Mouse (Mus musculus): ENCODE data around the gene Jdp2. TPM values are rescaled to one million over a fixed set of nuclear protein-coding genes. Genes with fewer than 3 reads are reported as not detected.
"Not testable (repeated sequence)": the region's sequence is repeated elsewhere in the genome, so short reads cannot be mapped to it uniquely, and the experiment has no call there.

Gene Jdp2
- polyA plus RNA-seq, 1 experiment from 2014 or later: 0.89 TPM

DNA sequence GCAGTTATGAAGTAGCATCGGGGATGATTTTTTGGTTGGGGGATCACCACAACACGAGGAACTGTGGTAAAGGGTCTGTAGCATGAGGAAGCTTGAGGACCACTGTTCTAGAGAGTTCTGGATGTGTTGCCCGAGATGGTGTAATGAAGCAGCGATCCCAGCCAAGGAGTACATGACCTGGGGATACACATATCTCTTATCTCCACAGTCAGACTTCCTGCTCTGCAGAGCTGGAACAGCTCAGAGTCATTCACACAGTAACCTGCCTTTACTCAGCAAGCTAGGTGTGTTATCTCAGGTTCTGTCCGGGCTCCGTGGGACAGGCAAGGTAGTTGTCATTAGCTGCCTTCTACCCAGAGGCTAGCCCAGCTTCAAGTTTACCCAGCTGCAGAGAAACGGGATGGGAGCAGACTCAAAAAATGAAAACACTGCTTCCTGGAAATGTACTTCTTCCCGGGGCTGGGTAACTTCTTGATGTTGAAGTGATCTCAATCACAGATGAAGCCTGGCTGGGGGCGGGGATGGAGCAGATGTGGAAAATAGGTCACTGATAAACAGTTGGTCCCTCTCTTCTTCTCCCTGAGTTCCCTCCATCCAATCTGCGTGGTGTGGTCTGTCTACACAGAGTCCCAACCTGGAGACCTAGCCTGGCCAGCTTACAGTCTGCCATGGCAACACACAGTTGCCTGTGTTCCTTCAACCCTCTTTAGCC lies 42.2 kb downstream of the Jdp2 start:
- Histone ChIP-seq H3K27ac (no peak overlapping the region), H3K9me3 (no peaks in the 10 kb centered on the region), H3K9ac (no peak overlapping the region), H3K27me3 (replicated peaks) (no peaks in the 10 kb centered on the region), H3K36me3 (no peaks in the 10 kb centered on the region), H3K4me3 (replicated peaks) (no peak overlapping the region), H3K4me2 (no peak overlapping the region), H3K4me1 (peaks cover 25% of the 10 kb centered on the region)
- 48% methylated on average over 10 of the region's 10 CpGs for WGBS
- no peak for ATAC-seq (ENCODE audit: insufficient read depth, low FRiP score, low read depth)

DNA sequence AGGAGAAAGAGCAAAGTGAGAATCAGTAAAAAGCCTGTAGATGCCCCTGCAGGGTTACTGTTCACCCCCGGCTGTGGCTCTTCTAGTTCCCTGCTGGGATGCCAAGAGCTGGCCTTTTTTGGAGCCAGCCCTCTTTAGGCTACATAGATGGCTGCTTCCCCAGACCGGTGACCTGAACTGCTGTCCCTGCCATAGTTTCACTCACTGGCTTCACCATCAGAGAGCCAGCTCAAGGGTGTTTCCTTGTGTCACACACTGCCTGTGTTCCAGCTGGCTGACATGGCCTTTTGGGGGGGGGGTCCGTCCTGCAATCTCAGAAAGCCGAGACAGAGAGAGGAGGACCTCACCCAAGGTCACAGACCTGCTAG lies 42.7 kb downstream of the Jdp2 start:
- no peaks in the 10 kb centered on the region for H3K9me3 ChIP-seq
- H3K4me2 ChIP-seq: no peak overlapping the region
- H3K9ac ChIP-seq: no peak overlapping the region
- H3K36me3 ChIP-seq: no peaks in the 10 kb centered on the region
- peaks cover 25% of the 10 kb centered on the region for H3K4me1 ChIP-seq
- H3K27me3 ChIP-seq (replicated peaks): no peaks in the 10 kb centered on the region
- 52% methylated on average over 4 of the region's 4 CpGs for WGBS
- no peak for ATAC-seq (ENCODE audit: insufficient read depth, low FRiP score, low read depth)
- no peak overlapping the region for H3K4me3 ChIP-seq (replicated peaks)
- H3K27ac ChIP-seq: no peak overlapping the region

DNA sequence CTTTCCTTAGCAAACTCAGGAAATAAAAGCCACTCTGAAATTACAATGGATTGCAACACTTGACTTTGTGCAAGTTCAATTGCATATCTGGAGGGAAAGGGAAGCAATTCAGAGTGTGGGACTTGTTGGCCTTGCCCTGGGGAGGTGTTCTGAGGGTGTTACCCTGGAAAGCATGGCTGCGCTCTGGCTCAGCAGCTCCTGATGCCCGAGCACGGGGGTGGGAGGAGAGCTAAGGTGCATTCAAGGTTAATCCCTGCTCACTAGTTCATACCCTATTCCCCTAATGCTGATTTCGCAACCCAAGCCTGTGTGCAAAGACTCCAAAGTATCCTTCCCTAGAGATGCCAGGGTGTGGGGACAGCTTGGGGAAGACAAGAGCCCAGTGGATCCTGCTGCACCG lies 44.9 kb downstream of the Jdp2 start:
- Histone ChIP-seq H3K4me2 (no peak overlapping the region), H3K4me1 (peaks cover 22% of the 10 kb centered on the region), H3K36me3 (no peaks in the 10 kb centered on the region), H3K4me3 (replicated peaks) (no peak overlapping the region), H3K27me3 (replicated peaks) (no peaks in the 10 kb centered on the region), H3K9ac (no peak overlapping the region), H3K27ac (no peak overlapping the region), H3K9me3 (no peaks in the 10 kb centered on the region)
- no peak for ATAC-seq (ENCODE audit: insufficient read depth, low FRiP score, low read depth)
- WGBS: 67% methylated on average over 5 of the region's 5 CpGs

DNA sequence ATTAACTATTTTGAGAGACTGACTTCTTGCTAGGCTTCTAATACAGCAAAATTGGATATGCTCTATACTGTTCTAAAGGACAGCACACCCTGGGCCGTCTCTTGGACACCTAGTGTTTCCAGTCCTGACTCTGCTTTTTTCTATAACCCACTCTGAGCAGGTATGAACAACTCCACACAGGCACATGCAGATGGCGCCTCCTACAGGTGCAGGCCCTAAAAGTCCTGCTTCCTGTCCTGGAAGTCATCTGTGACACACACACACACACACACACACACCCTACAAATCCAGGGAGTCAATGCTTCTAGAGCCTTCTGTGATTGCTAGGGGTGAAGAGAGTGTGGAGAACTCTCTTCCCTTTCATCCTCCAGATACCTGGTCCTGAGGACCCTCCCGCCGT lies 46.8 kb downstream of the Jdp2 start:
- ATAC-seq (ENCODE audit: insufficient read depth, low FRiP score, low read depth): no peak
- Histone ChIP-seq H3K36me3 (no peaks in the 10 kb centered on the region), H3K27me3 (replicated peaks) (no peaks in the 10 kb centered on the region), H3K9me3 (no peaks in the 10 kb centered on the region), H3K9ac (no peak overlapping the region), H3K4me1 (0 out of 2 replicates have a peak, but pooled peaks cover 8% of the 10 kb centered on the region), H3K27ac (no peak overlapping the region), H3K4me3 (replicated peaks) (no peak overlapping the region), H3K4me2 (no peak overlapping the region)
- 82% methylated on average over 4 of the region's 4 CpGs for WGBS

GRCm38 (mm10) chr12:85647346-85647745 lies 48.5 kb downstream of the Jdp2 start:
- Histone ChIP-seq H3K27ac (no peak overlapping the region), H3K9me3 (no peaks in the 10 kb centered on the region), H3K4me3 (replicated peaks) (no peak overlapping the region), H3K36me3 (no peaks in the 10 kb centered on the region), H3K27me3 (replicated peaks) (no peaks in the 10 kb centered on the region), H3K9ac (no peak overlapping the region), H3K4me2 (no peak overlapping the region), H3K4me1 (no peaks in the 10 kb centered on the region)
- 51% methylated on average over 10 of the region's 10 CpGs for WGBS
- no peak for ATAC-seq (ENCODE audit: insufficient read depth, low FRiP score, low read depth)

GRCm38 (mm10) chr12:85647955-85648354 lies 49.1 kb downstream of the Jdp2 start:
- Histone ChIP-seq H3K27ac (no peak overlapping the region), H3K4me1 (no peaks in the 10 kb centered on the region), H3K4me2 (no peak overlapping the region), H3K27me3 (replicated peaks) (no peaks in the 10 kb centered on the region), H3K9me3 (no peaks in the 10 kb centered on the region), H3K9ac (no peak overlapping the region), H3K4me3 (replicated peaks) (no peak overlapping the region), H3K36me3 (no peaks in the 10 kb centered on the region)
- no peak for ATAC-seq (ENCODE audit: insufficient read depth, low FRiP score, low read depth)
- 92% methylated on average over 1 of the region's 1 CpGs for WGBS

DNA sequence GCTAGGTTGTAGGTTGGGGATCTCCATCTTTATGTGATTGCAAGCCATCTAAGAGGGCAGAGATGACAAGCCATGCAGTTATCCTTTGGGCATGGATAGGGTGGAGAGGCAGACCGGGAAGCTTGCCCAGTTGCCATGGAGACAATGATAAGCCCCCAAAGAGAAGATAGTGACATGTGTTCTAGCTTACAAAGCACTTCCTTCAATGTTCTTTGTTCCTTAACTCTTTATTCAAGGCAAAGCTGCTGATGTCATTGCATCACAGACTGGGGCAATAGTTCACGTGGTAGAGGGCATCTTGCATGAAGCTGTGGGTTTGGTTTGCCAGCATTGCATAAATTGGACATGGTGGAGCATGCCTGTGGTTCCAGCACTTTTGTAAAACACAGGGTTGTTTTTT lies 60.5 kb downstream of the Jdp2 start:
- Histone ChIP-seq H3K4me2 (no peak overlapping the region), H3K4me1 (no peaks in the 10 kb centered on the region), H3K27ac (no peak overlapping the region), H3K9ac (no peak overlapping the region), H3K9me3 (no peaks in the 10 kb centered on the region), H3K4me3 (replicated peaks) (no peak overlapping the region), H3K36me3 (no peaks in the 10 kb centered on the region), H3K27me3 (replicated peaks) (no peaks in the 10 kb centered on the region)
- WGBS: 52% methylated on average over 2 of the region's 2 CpGs
- ATAC-seq (ENCODE audit: insufficient read depth, low FRiP score, low read depth): no peak

DNA sequence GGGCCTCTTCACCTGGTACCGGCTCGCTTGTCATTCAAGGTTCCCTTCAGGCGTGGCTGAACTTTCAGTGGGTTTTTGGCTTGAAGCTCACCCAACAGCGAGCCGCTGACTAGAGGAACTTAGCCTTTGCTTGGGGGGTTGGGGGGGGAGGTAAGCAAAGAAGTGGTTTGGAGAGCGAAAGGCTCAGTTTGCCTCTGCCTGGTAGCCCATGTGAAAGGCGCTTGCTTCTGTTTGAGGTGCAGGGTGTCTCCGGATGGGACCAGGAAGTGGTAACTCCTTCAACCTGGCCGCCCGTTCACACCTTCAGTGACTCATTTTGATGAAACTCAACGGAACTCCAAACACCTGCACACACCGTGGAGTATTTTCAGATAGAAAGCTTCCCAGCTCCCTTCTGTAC lies 62.0 kb downstream of the Jdp2 start:
- H3K9ac ChIP-seq: no peak overlapping the region
- no peaks in the 10 kb centered on the region for H3K9me3 ChIP-seq
- no peak overlapping the region for H3K27ac ChIP-seq
- no peaks in the 10 kb centered on the region for H3K27me3 ChIP-seq (replicated peaks)
- H3K4me3 ChIP-seq (replicated peaks): no peak overlapping the region
- no peak overlapping the region for H3K4me2 ChIP-seq
- no peaks in the 10 kb centered on the region for H3K36me3 ChIP-seq
- no peak for ATAC-seq (ENCODE audit: insufficient read depth, low FRiP score, low read depth)
- 81% methylated on average over 12 of the region's 12 CpGs for WGBS
- no peaks in the 10 kb centered on the region for H3K4me1 ChIP-seq

DNA sequence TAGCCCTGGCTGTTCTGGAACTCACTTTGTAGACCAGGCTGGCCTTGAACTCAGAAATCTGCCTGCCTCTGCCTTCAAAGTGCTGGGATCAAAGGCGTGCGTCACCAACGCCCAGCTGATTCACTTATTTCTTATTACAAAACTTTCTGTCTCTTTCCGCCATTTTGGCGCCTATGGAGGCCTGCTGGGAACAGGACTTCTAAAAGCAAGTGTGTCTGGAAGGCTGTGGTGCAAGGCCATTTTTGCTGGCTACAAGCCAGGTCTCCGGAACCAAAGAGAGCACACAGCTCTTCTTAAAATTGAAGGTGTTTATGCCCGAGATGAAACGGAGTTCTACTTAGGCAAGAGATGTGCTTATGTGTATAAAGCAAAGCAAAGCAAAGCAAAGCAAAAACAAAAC lies 63.4 kb downstream of the Jdp2 start:
- H3K9me3 ChIP-seq; H3K9ac ChIP-seq; H3K27me3 ChIP-seq (replicated peaks); H3K4me3 ChIP-seq (replicated peaks); H3K36me3 ChIP-seq; H3K4me2 ChIP-seq; H3K4me1 ChIP-seq; H3K27ac ChIP-seq; ATAC-seq (ENCODE audit: insufficient read depth, low FRiP score, low read depth): not testable (repeated sequence)
- WGBS: 83% methylated on average over 8 of the region's 8 CpGs

- H3K36me3 ChIP-seq: no peaks in the 10 kb centered on the region
- 9% methylated on average over 9 of the region's 9 CpGs for WGBS
Measured at GRCm38 (mm10) chr12:85662896-85663295, 64.1 kb downstream of the Jdp2 start.

DNA sequence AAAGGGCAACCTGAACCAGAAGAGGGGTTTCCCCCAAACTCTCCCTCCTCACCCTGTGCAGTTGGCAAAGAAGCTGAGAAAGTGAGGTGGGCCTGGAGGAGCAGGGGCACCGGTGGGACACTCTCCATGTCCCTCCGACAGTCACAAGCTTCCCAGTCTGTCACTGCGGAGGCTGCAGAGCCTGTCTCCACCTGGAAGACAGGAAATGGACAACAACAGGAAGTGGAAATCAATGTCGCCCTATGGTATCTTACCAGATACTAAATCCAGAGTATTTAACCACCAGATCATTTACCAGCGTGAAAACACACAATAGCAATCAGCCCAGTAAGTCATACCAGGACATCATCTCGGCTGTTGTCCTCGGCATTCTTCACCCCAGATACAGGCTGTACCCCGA lies 67.3 kb downstream of the Jdp2 start:
- H3K4me2 ChIP-seq: no peak overlapping the region
- no peaks in the 10 kb centered on the region for H3K27me3 ChIP-seq (replicated peaks)
- WGBS: 77% methylated on average over 8 of the region's 8 CpGs
- no peak for ATAC-seq (ENCODE audit: insufficient read depth, low FRiP score, low read depth)
- no peak overlapping the region for H3K27ac ChIP-seq
- no peak overlapping the region for H3K4me3 ChIP-seq (replicated peaks)
- peaks cover 7% of the 10 kb centered on the region; the same call in 1 of the 2 replicates for H3K4me1 ChIP-seq
- H3K9me3 ChIP-seq: no peaks in the 10 kb centered on the region
- H3K9ac ChIP-seq: no peak overlapping the region
- no peaks in the 10 kb centered on the region for H3K36me3 ChIP-seq

More at GRCm38 (mm10) chr12:85662896-85663295, 64.1 kb downstream of the Jdp2 start:
- H3K27me3 ChIP-seq (replicated peaks): no peaks in the 10 kb centered on the region
- no peaks in the 10 kb centered on the region for H3K9me3 ChIP-seq
- no peak overlapping the region for H3K27ac ChIP-seq
- H3K4me2 ChIP-seq: no peak overlapping the region
- H3K9ac ChIP-seq: no peak overlapping the region
- H3K4me1 ChIP-seq: no peaks in the 10 kb centered on the region
- H3K4me3 ChIP-seq (replicated peaks): no peak overlapping the region
- ATAC-seq (ENCODE audit: insufficient read depth, low FRiP score, low read depth): no peak

DNA sequence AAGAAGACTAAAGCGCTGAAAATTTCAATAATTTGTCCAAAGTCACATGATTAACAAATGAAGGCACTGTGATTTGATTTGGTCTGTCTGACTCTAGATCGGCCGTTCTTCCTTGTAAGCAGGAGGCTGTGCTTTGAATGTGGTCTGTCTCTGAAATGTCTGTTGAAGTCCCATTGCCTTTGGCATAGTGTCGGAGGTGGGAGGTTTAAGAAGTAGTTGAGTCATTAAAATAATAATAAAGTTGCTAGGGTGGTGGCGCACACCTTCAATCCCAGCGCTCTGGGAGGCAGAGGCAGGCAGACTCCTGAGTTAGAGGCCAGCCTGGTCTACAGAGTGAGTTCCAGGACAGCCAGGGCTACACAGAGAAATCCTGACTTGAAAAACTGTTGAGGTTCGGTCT lies 68.2 kb downstream of the Jdp2 start:
- Histone ChIP-seq H3K4me2 (no peak overlapping the region), H3K36me3 (no peaks in the 10 kb centered on the region), H3K4me3 (replicated peaks) (no peak overlapping the region), H3K27me3 (replicated peaks) (no peaks in the 10 kb centered on the region), H3K4me1 (peaks cover 7% of the 10 kb centered on the region; the same call in 1 of the 2 replicates), H3K27ac (no peak overlapping the region), H3K9me3 (no peaks in the 10 kb centered on the region), H3K9ac (no peak overlapping the region)
- 90% methylated on average over 7 of the region's 7 CpGs for WGBS
- no peak for ATAC-seq (ENCODE audit: insufficient read depth, low FRiP score, low read depth)

DNA sequence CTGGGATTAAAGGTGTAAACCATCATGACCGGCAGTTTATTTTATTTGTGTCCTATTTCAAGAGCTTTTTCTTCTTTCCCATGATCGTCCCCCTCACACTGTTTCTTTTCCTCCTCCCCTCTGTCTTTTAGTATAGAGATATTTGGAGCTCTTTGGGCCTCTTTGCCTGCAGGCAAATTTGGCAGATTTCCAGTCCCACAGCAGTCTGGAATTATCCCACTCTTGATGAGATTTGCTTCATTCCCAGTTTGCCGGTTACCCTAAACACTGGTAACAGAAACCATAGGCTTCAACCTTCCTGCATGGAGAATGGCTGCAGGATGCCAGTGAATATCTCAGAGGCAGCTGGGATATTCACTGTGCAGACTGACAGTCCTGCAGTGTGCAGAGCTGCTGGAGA lies 69.9 kb downstream of the Jdp2 start:
- Histone ChIP-seq H3K4me3 (replicated peaks) (no peak overlapping the region), H3K9ac (no peak overlapping the region), H3K9me3 (no peaks in the 10 kb centered on the region), H3K4me2 (no peak overlapping the region), H3K27me3 (replicated peaks) (no peaks in the 10 kb centered on the region), H3K36me3 (no peaks in the 10 kb centered on the region), H3K4me1 (peaks cover 7% of the 10 kb centered on the region; the same call in 1 of the 2 replicates), H3K27ac (peak overlapping the region; percentile 11; the same call in 1 of the 2 replicates)
- ATAC-seq (ENCODE audit: insufficient read depth, low FRiP score, low read depth): no peak
- WGBS: 21% methylated on average over 3 of the region's 3 CpGs
